Mouse (Mus musculus): ENCODE results near the gene Bcl2l12. TPM values are rescaled to one million over a fixed set of nuclear protein-coding genes. Genes with fewer than 3 reads are reported as not detected.
"Not testable (repeated sequence)": the region's sequence is repeated elsewhere in the genome, so short reads cannot be mapped to it uniquely, and the experiment has no call there.

The Bcl2l12 gene
- polyA plus RNA-seq, 1 experiment from 2014 or later: 15.4 TPM

- 90% methylated on average over 15 of the region's 15 CpGs for WGBS
- ATAC-seq (ENCODE audit: low FRiP score, low TSS enrichment): no peak
- H3K27ac ChIP-seq (replicated peaks; ENCODE audit: low read depth, low read length): no peak overlapping the region
These were observed 26.1 kb upstream of the Bcl2l12 start for GRCm38 (mm10) chr7:45024281-45025248.

GRCm38 (mm10) chr7:45023711-45024110, 25.2 kb upstream of the Bcl2l12 start:
- not testable (repeated sequence) for ATAC-seq (ENCODE audit: low FRiP score, low TSS enrichment); H3K9me3 ChIP-seq (ENCODE audit: control insufficient read depth, low read length); H3K4me1 ChIP-seq (ENCODE audit: control insufficient read depth, insufficient read depth, low read length); H3K27ac ChIP-seq (replicated peaks; ENCODE audit: low read depth, low read length); H3K9ac ChIP-seq (replicated peaks; ENCODE audit: low read length); H3K4me2 ChIP-seq (ENCODE audit: low read length); H3K4me3 ChIP-seq (replicated peaks; ENCODE audit: low read depth, low read length); H3K27me3 ChIP-seq (ENCODE audit: control insufficient read depth, insufficient read depth, low read length)
- H3K36me3 ChIP-seq (ENCODE audit: control insufficient read depth, insufficient read depth, low read length): peaks cover 22% of the 10 kb centered on the region
- DNase-seq: peak; percentile 47
- WGBS: 88% methylated on average over 5 of the region's 5 CpGs

More at GRCm38 (mm10) chr7:45024281-45025248, 26.1 kb upstream of the Bcl2l12 start:
- Histone ChIP-seq H3K36me3 (ENCODE audit: control insufficient read depth, insufficient read depth, low read length) (peaks cover 31% of the 10 kb centered on the region), H3K9me3 (ENCODE audit: control insufficient read depth, low read length) (no peaks in the 10 kb centered on the region), H3K4me1 (ENCODE audit: control insufficient read depth, insufficient read depth, low read length) (peaks cover 6% of the 10 kb centered on the region; the same call in 1 of the 2 replicates), H3K4me2 (ENCODE audit: low read length) (no peak overlapping the region), H3K4me3 (replicated peaks; ENCODE audit: low read depth, low read length) (no peak overlapping the region), H3K9ac (replicated peaks; ENCODE audit: low read length) (no peak overlapping the region), H3K27me3 (ENCODE audit: control insufficient read depth, insufficient read depth, low read length) (no peaks in the 10 kb centered on the region)
- no peak for DNase-seq

- DNase-seq (no peak), ATAC-seq (ENCODE audit: low FRiP score, low TSS enrichment) (no peak)
- Histone ChIP-seq H3K4me3 (replicated peaks; ENCODE audit: low read depth, low read length) (no peak overlapping the region), H3K27ac (replicated peaks; ENCODE audit: low read depth, low read length) (no peak overlapping the region), H3K4me2 (ENCODE audit: low read length) (no peak overlapping the region), H3K9me3 (ENCODE audit: control insufficient read depth, low read length) (no peaks in the 10 kb centered on the region), H3K4me1 (ENCODE audit: control insufficient read depth, insufficient read depth, low read length) (peaks cover 15% of the 10 kb centered on the region), H3K9ac (replicated peaks; ENCODE audit: low read length) (no peak overlapping the region), H3K27me3 (ENCODE audit: control insufficient read depth, insufficient read depth, low read length) (no peaks in the 10 kb centered on the region), H3K36me3 (ENCODE audit: control insufficient read depth, insufficient read depth, low read length) (no peaks in the 10 kb centered on the region)
- WGBS: 81% methylated on average over 9 of the region's 9 CpGs
These were observed 21.7 kb upstream of the Bcl2l12 start for GRCm38 (mm10) chr7:45020225-45020624.

- WGBS: 46% methylated on average over 8 of the region's 8 CpGs
- H3K4me3 ChIP-seq (replicated peaks; ENCODE audit: low read depth, low read length): no peak overlapping the region
- DNase-seq (no peak), ATAC-seq (ENCODE audit: low FRiP score, low TSS enrichment) (no peak)
- H3K9me3 ChIP-seq (ENCODE audit: control insufficient read depth, low read length): no peaks in the 10 kb centered on the region
- no peak overlapping the region for H3K9ac ChIP-seq (replicated peaks; ENCODE audit: low read length)
- no peak overlapping the region for H3K27ac ChIP-seq (replicated peaks; ENCODE audit: low read depth, low read length)
- H3K4me1 ChIP-seq (ENCODE audit: control insufficient read depth, insufficient read depth, low read length): peaks cover 24% of the 10 kb centered on the region
- peak overlapping the region; percentile 81; the same call in 1 of the 2 replicates for H3K4me2 ChIP-seq (ENCODE audit: low read length)
- no peaks in the 10 kb centered on the region for H3K27me3 ChIP-seq (ENCODE audit: control insufficient read depth, insufficient read depth, low read length)
- no peaks in the 10 kb centered on the region for H3K36me3 ChIP-seq (ENCODE audit: control insufficient read depth, insufficient read depth, low read length)
These were observed 20.6 kb upstream of the Bcl2l12 start for GRCm38 (mm10) chr7:45019031-45019571.

- peak; percentile 89 for DNase-seq
- 1% methylated on average over 36 of the region's 36 CpGs for WGBS
- ATAC-seq (ENCODE audit: low FRiP score, low TSS enrichment): peak; percentile 81
These were observed 18.9 kb upstream of the Bcl2l12 start, which contains the start of gene Rras for GRCm38 (mm10) chr7:45017242-45018061. Rras (plus strand) TSS chr7:45017961.

GRCm38 (mm10) chr7:45016761-45017160, 18.2 kb upstream of the Bcl2l12 start:
- H3K36me3 ChIP-seq (ENCODE audit: control insufficient read depth, insufficient read depth, low read length): peaks cover 12% of the 10 kb centered on the region
- peak overlapping the region; percentile 26; the same call in 1 of the 2 replicates for H3K9ac ChIP-seq (replicated peaks; ENCODE audit: low read length)
- peak overlapping the region; percentile 77 for H3K27ac ChIP-seq (replicated peaks; ENCODE audit: low read depth, low read length)
- ATAC-seq (ENCODE audit: low FRiP score, low TSS enrichment) (no peak), DNase-seq (peak; percentile 21)
- H3K4me1 ChIP-seq (ENCODE audit: control insufficient read depth, insufficient read depth, low read length): peaks cover 24% of the 10 kb centered on the region
- no peaks in the 10 kb centered on the region for H3K9me3 ChIP-seq (ENCODE audit: control insufficient read depth, low read length)
- peak overlapping the region; percentile 41 for H3K4me3 ChIP-seq (replicated peaks; ENCODE audit: low read depth, low read length)
- 6% methylated on average over 4 of the region's 4 CpGs for WGBS
- peak overlapping the region; percentile 81 for H3K4me2 ChIP-seq (ENCODE audit: low read length)
- H3K27me3 ChIP-seq (ENCODE audit: control insufficient read depth, insufficient read depth, low read length): no peaks in the 10 kb centered on the region

More at GRCm38 (mm10) chr7:45017242-45018061, 18.9 kb upstream of the Bcl2l12 start, which contains the start of gene Rras:
- peaks cover 5% of the 10 kb centered on the region for H3K36me3 ChIP-seq (ENCODE audit: control insufficient read depth, insufficient read depth, low read length)
- H3K4me3 ChIP-seq (replicated peaks; ENCODE audit: low read depth, low read length): peak within 1 kb of the TSS; percentile 41
- peak within 1 kb of the TSS; percentile 81 for H3K4me2 ChIP-seq (ENCODE audit: low read length)
- no peaks in the 10 kb centered on the region for H3K9me3 ChIP-seq (ENCODE audit: control insufficient read depth, low read length)
- H3K4me1 ChIP-seq (ENCODE audit: control insufficient read depth, insufficient read depth, low read length): peaks cover 24% of the 10 kb centered on the region
- H3K27me3 ChIP-seq (ENCODE audit: control insufficient read depth, insufficient read depth, low read length): no peaks in the 10 kb centered on the region
- peak within 1 kb of the TSS; percentile 77 for H3K27ac ChIP-seq (replicated peaks; ENCODE audit: low read depth, low read length)
- peak within 1 kb of the TSS; percentile 52 for H3K9ac ChIP-seq (replicated peaks; ENCODE audit: low read length)

- Histone ChIP-seq H3K4me3 (replicated peaks; ENCODE audit: low read depth, low read length) (peak within 1 kb of the TSS; percentile 66), H3K4me2 (ENCODE audit: low read length) (peak within 1 kb of the TSS; percentile 81), H3K9me3 (ENCODE audit: control insufficient read depth, low read length) (no peaks in the 10 kb centered on the region), H3K27me3 (ENCODE audit: control insufficient read depth, insufficient read depth, low read length) (no peaks in the 10 kb centered on the region), H3K27ac (replicated peaks; ENCODE audit: low read depth, low read length) (peak within 1 kb of the TSS; percentile 81), H3K4me1 (ENCODE audit: control insufficient read depth, insufficient read depth, low read length) (peaks cover 24% of the 10 kb centered on the region), H3K36me3 (ENCODE audit: control insufficient read depth, insufficient read depth, low read length) (peaks cover 19% of the 10 kb centered on the region), H3K9ac (replicated peaks; ENCODE audit: low read length) (peak within 1 kb of the TSS; percentile 82)
- WGBS: under 1% methylated on average over 69 of the region's 69 CpGs
- ATAC-seq (ENCODE audit: low FRiP score, low TSS enrichment): peak; percentile 96
- DNase-seq: peak; percentile 100
These were observed 17.6 kb upstream of the Bcl2l12 start, which contains the start of gene Scaf1 for GRCm38 (mm10) chr7:45015957-45016612. Scaf1 (minus strand) TSS chr7:45016363.

Measured in midbrain, embryonic 14.5 days (tissue).